ENCODE assay signal across 8 mouse cellular contexts in genomic region chr11:105311291-105311975, GRCm38 (mm10). TPM values are rescaled to one million over a fixed set of nuclear protein-coding genes. Genes with fewer than 3 reads are reported as not detected.
A peak's percentile ranks its signal among the peaks of the same experiment; 100 is the strongest.
DNase-seq lines count a peak whose midpoint lies in the region; ATAC-seq lines count a peak whose summit lies in the region.
"Had no signal": no experiment of that assay in that cellular context is flagged by ENCODE, and none has a peak within 500 bp of the region (broad histone marks: within the 10 kb centered on the region; RNA-seq: fewer than 3 reads in every experiment).

No protein-coding gene starts in this region.

- no peaks in the 10 kb centered on the region for H3K9me3 ChIP-seq in kidney, embryonic 16.5 days (ENCODE audit: low read length)

- 0 out of 2 replicates have a peak overlapping the region, but pooled peaks have one; percentile 36 for H3K9ac ChIP-seq in kidney, embryonic 16.5 days (replicated peaks; ENCODE audit: low read length)

- no peak overlapping the region for H3K4me3 ChIP-seq in kidney, embryonic 16.5 days (ENCODE audit: low read length)

- DNase-seq in 416B (ENCODE audit: low read depth): peak; percentile 86
- DNase-seq in NIH3T3 (ENCODE audit: low read depth): peak; percentile 67
- peak; percentile 75 for DNase-seq in lung, postnatal 36 days
- DNase-seq in cerebellum, adult 18-20 months: no peak
- DNase-seq in urinary bladder, postnatal 25 days (ENCODE audit: low spot score): no peak

- H3K4me2 ChIP-seq in kidney, embryonic 16.5 days (replicated peaks; ENCODE audit: low read depth, low read length): no peak overlapping the region; the same call in 1 of the 2 replicates

- H3K4me1 ChIP-seq in kidney, embryonic 16.5 days (ENCODE audit: insufficient read depth, low read length): peaks cover 40% of the 10 kb centered on the region

- H3K27me3 ChIP-seq in kidney, embryonic 16.5 days (ENCODE audit: insufficient read depth, low read length): no peaks in the 10 kb centered on the region

- H3K36me3 ChIP-seq in kidney, embryonic 16.5 days (ENCODE audit: insufficient read depth, low read length): no peaks in the 10 kb centered on the region

- H3K27ac ChIP-seq in kidney, embryonic 16.5 days (ENCODE audit: low read length): peak overlapping the region; percentile 63
- H3K27ac ChIP-seq: macrophage had no signal

- ATAC-seq in granulocyte monocyte progenitor cell, adult 5-6 weeks (replicated peaks; ENCODE audit: poor library complexity, severe bottlenecking): peak; percentile 96
- ATAC-seq in kidney, embryonic 16.5 days (ENCODE audit: low FRiP score, low TSS enrichment): no peak

- WGBS in kidney, embryonic 16.5 days: 36% methylated on average over 24 of the region's 24 CpGs

RNA-seq across cellular contexts. Expression of gene Mrc2, which starts 19.0 kb away (rescaled TPM):
- not detected in 2 replicates for total RNA-seq in granulocyte monocyte progenitor cell, adult 5-6 weeks (2014; fragmentation: Nextera tagmentation)
- not detected in 2 replicates for total RNA-seq in granulocyte monocyte progenitor cell, adult 5-6 weeks (2017)
- 20.3 and 21.3 TPM in 2 replicates for polyA plus RNA-seq in kidney, embryonic 16.5 days (2015; fragmentation: Nextera tagmentation; extraction: Ambion mirVana)
- polyA plus RNA-seq: macrophage had no signal

Comparison
In these comparisons a context has a peak if more than half of its experiments do, and no peak if none do; other contexts are left out.
1. DNase-seq: peak in 416B (single experiment), NIH3T3 (single experiment) and lung, postnatal 36 days (single experiment); none in cerebellum, adult 18-20 months (0 of 2) and urinary bladder, postnatal 25 days (single experiment).